8 mouse cellular contexts compared by ENCODE assay signal in genomic region chr2:154790656-154791483, GRCm38 (mm10). TPM values are rescaled to one million over a fixed set of nuclear protein-coding genes. Genes with fewer than 3 reads are reported as not detected.
DNase-seq lines count a peak whose midpoint lies in the region; ATAC-seq lines count a peak whose summit lies in the region.

Gene Raly (plus strand): TSS chr2:154791096.
Gene a (plus strand): TSS chr2:154791402.

- peak; percentile 84 for ATAC-seq in megakaryocyte progenitor cell, adult 5-6 weeks (replicated peaks; ENCODE audit: poor library complexity)

- DNase-seq in adipocyte (ENCODE audit: low spot score): peak; percentile 98
- DNase-seq in embryo, embryonic 10 days (ENCODE audit: low spot score): peak; percentile 99
- DNase-seq in gastrocnemius, postnatal 10 days: peak; percentile 95
- DNase-seq in induced T-regulatory cell, adult 2 months (ENCODE audit: low read depth): peak; percentile 99
- peak; percentile 94 to 97 for DNase-seq in left cerebral cortex, adult 9 months (ENCODE audit: low spot score in 2 of 2)
- peak; percentile 96 for DNase-seq in right cerebral cortex, postnatal 14 days
- DNase-seq in urinary bladder, postnatal 36 days (ENCODE audit: low spot score in 2 of 2): peak; percentile 92 to 98

RNA-seq across cellular contexts. Expression of gene Raly, which starts in this region (rescaled TPM):
- 100 to 1,000 TPM; 129 to 134 TPM for total RNA-seq in gastrocnemius, postnatal 10 days (2021)
- total RNA-seq in megakaryocyte progenitor cell, adult 5-6 weeks (2015): 95.3 and 110 TPM in 2 replicates
- 163 and 183 TPM in 2 replicates for total RNA-seq in megakaryocyte progenitor cell, adult 5-6 weeks (2017)

RNA-seq across cellular contexts. Expression of gene a, which starts in this region (rescaled TPM):
- total RNA-seq in gastrocnemius, postnatal 10 days (2021): not detected
- total RNA-seq in megakaryocyte progenitor cell, adult 5-6 weeks (2015): 0.34 TPM in 1 of 2 replicates, not detected in the other
- total RNA-seq in megakaryocyte progenitor cell, adult 5-6 weeks (2017): not detected in 2 replicates

Comparison
In these comparisons a context has a peak if more than half of its experiments do, and no peak if none do; other contexts are left out.
1. Peak in every context shown above with its lines: DNase-seq and ATAC-seq.